In the genomic region with DNA sequence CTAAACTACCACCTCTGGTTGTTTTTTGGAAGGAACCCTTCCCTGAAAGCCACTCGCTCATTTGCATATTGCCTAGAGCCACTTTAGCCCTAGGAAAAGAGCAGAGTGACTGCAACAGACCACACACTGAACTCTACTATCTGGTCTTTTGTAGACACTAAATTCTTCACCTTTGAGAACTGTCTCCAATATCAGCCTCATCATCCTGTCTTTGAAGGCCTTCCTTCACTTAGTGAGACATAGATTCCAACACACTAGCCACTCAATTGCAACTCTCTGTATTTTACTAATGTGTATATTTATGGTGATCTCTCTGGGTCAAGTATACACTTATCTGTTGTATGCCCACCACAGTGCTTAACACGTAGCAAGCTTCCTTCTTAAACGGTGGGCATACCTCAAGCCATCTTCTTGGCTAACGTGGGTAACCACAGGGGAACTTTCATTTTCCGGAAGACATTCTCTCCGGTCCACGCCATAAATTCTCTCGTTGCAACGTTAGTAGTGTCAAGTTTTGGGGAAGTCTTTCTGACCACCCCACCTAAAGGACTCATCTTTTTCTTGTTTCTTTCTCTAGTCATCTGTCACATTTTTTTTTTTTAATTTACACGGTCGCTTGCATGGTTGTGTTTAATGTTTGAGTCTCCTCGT, we compare ENCODE assay signal across 8 mouse cellular contexts. TPM values are rescaled to one million over a fixed set of nuclear protein-coding genes. Genes with fewer than 3 reads are reported as not detected.
DNase-seq lines count a peak whose midpoint lies in the region; ATAC-seq and TF ChIP-seq lines count a peak whose summit lies in the region.

No protein-coding gene starts in this region.

- H3K27ac ChIP-seq in liver, adult 2 months (replicated peaks; ENCODE audit: insufficient read depth, low read depth, low read length): peak overlapping the region; percentile 66
- no peak overlapping the region for H3K27ac ChIP-seq in intestine, embryonic 14.5 days (ENCODE audit: low read depth)
- H3K27ac ChIP-seq in neural tube, embryonic 12.5 days: peak overlapping the region; percentile 27; the same call in 1 of the 2 replicates

- intact Hi-C loops in gastrocnemius, postnatal 14 days (cut with DNase I; ENCODE audit: low total_unique reads): loop anchor here (5.0 kb wide), 1 partner anchor 59 kb away; no protein-coding TSS in a partner anchor

- no peaks in the 10 kb centered on the region for H3K4me1 ChIP-seq in liver, adult 2 months (ENCODE audit: control insufficient read depth, insufficient read depth, low read length)
- H3K4me1 ChIP-seq in intestine, embryonic 14.5 days (replicated peaks; ENCODE audit: control insufficient read depth, insufficient read depth, low read length): peaks cover 7% of the 10 kb centered on the region
- H3K4me1 ChIP-seq in neural tube, embryonic 12.5 days: peaks cover 10% of the 10 kb centered on the region; the same call in 1 of the 2 replicates

- no peaks in the 10 kb centered on the region; the same call in 1 of the 2 replicates for H3K79me2 ChIP-seq in liver, adult 2 months (ENCODE audit: control insufficient read depth, insufficient read depth, low read length)

- TF ChIP-seq POLR2A in liver, adult 2 months (IDR thresholded peaks at IDR 0.05; ENCODE audit: extremely low read depth, insufficient read depth, low read length): no peak

- H3K27me3 ChIP-seq in liver, adult 2 months (ENCODE audit: control insufficient read depth, insufficient read depth, low read length): no peaks in the 10 kb centered on the region
- H3K27me3 ChIP-seq in intestine, embryonic 14.5 days (replicated peaks; ENCODE audit: control insufficient read depth, insufficient read depth, low read length): no peaks in the 10 kb centered on the region
- H3K27me3 ChIP-seq in neural tube, embryonic 12.5 days (replicated peaks): no peaks in the 10 kb centered on the region

- peak; percentile 18 for DNase-seq in liver, adult 2 months (ENCODE audit: extremely low read depth, low read depth, low spot score)
- DNase-seq in liver: no peak
- DNase-seq in embryo, embryonic 11 days: peak; percentile 2
- no peak for DNase-seq in intestine, embryonic 14.5 days (ENCODE audit: low spot score)
- no peak for DNase-seq in right cerebral cortex, postnatal 4 days
- no peak for DNase-seq in frontal cortex, postnatal 36 days (ENCODE audit: low spot score in 2 of 2)
- DNase-seq in gastrocnemius, postnatal 14 days: no peak

- peaks cover 6% of the 10 kb centered on the region; the same call in 1 of the 2 replicates for H3K36me3 ChIP-seq in liver, adult 2 months (ENCODE audit: control insufficient read depth, insufficient read depth, low read length)
- H3K36me3 ChIP-seq in intestine, embryonic 14.5 days (ENCODE audit: control insufficient read depth, insufficient read depth, low read length): peaks cover 26% of the 10 kb centered on the region
- peaks cover 24% of the 10 kb centered on the region for H3K36me3 ChIP-seq in neural tube, embryonic 12.5 days

- peak overlapping the region; percentile 88 for H3K4me3 ChIP-seq in liver, adult 2 months (ENCODE audit: insufficient read depth, low read depth, low read length)
- peak overlapping the region; percentile 77 for H3K4me3 ChIP-seq in intestine, embryonic 14.5 days (ENCODE audit: low read depth, low read length)
- H3K4me3 ChIP-seq in neural tube, embryonic 12.5 days: peak overlapping the region; percentile 89

- 42% methylated on average over 12 of the region's 12 CpGs for WGBS in liver, adult 2 months
- 41% methylated on average over 12 of the region's 12 CpGs for WGBS in intestine, embryonic 14.5 days
- 38% methylated on average over 12 of the region's 12 CpGs for WGBS in neural tube, embryonic 12.5 days

- no peaks in the 10 kb centered on the region for H3K9me3 ChIP-seq in intestine, embryonic 14.5 days (ENCODE audit: control insufficient read depth, low read length)
- H3K9me3 ChIP-seq in neural tube, embryonic 12.5 days: no peaks in the 10 kb centered on the region

- ATAC-seq in intestine, embryonic 14.5 days (replicated peaks; ENCODE audit: low FRiP score, low TSS enrichment, low read depth): no peak
- ATAC-seq in neural tube, embryonic 12.5 days (ENCODE audit: low FRiP score, low read depth): no peak

- TF ChIP-seq CTCF in liver, adult 2 months (IDR thresholded peaks at IDR 0.05; ENCODE audit: low read depth, low read length): no peak

- H3K9ac ChIP-seq in liver, adult 2 months (ENCODE audit: low read depth, low read length): peak overlapping the region; percentile 85
- peak overlapping the region; percentile 87 for H3K9ac ChIP-seq in intestine, embryonic 14.5 days (ENCODE audit: low read length)
- H3K9ac ChIP-seq in neural tube, embryonic 12.5 days: peak overlapping the region; percentile 81

- H3K4me2 ChIP-seq in intestine, embryonic 14.5 days (ENCODE audit: low read length): peak overlapping the region; percentile 64
- peak overlapping the region; percentile 68 for H3K4me2 ChIP-seq in neural tube, embryonic 12.5 days (replicated peaks)

RNA-seq across cellular contexts. Expression of a gene that starts 0.9 kb away (rescaled TPM):
- total RNA-seq in liver, adult 2 months (2014; rRNA removed): 5.3 and 5.8 TPM in 2 replicates
- polyA plus RNA-seq in liver, adult 2 months (2012; rRNA removed): 7.9 and 8.0 TPM in 2 replicates
- 16.7 and 19.1 TPM in 2 replicates for polyA plus RNA-seq in intestine, embryonic 14.5 days (2014; fragmentation: Nextera tagmentation; extraction: Ambion mirVana)
- polyA plus RNA-seq in neural tube, embryonic 12.5 days (2016; fragmentation: Nextera tagmentation; extraction: Ambion mirVana): 19.7 TPM in 2 replicates
- 1 to 10 TPM; 8.5 to 9.2 TPM for total RNA-seq in gastrocnemius, postnatal 14 days (2021)

RNA-seq across cellular contexts. Expression of a gene that starts 49.5 kb away (rescaled TPM):
- 6.5 and 8.1 TPM in 2 replicates for total RNA-seq in liver, adult 2 months (2014; rRNA removed)
- 22.8 and 25.3 TPM in 2 replicates for polyA plus RNA-seq in liver, adult 2 months (2012; rRNA removed)
- 34.2 and 37.4 TPM in 2 replicates for polyA plus RNA-seq in intestine, embryonic 14.5 days (2014; fragmentation: Nextera tagmentation; extraction: Ambion mirVana)
- polyA plus RNA-seq in neural tube, embryonic 12.5 days (2016; fragmentation: Nextera tagmentation; extraction: Ambion mirVana): 47.6 and 48.0 TPM in 2 replicates
- total RNA-seq in gastrocnemius, postnatal 14 days (2021): 10 to 100 TPM; 23.2 to 27.5 TPM

Comparison
In these comparisons a context has a peak if more than half of its experiments do, and no peak if none do; other contexts are left out.
1. DNase-seq: peak in liver, adult 2 months (single experiment) and embryo, embryonic 11 days (single experiment); none in liver (single experiment), intestine, embryonic 14.5 days (single experiment), right cerebral cortex, postnatal 4 days (single experiment), frontal cortex, postnatal 36 days (0 of 2) and gastrocnemius, postnatal 14 days (single experiment).
2. Peak in every context shown above with its lines, with median percentiles within 50 percentile points of each other: H3K4me3 ChIP-seq and H3K9ac ChIP-seq.